Mouse (Mus musculus) olfactory bulb, adult 2 months (tissue): ENCODE results near the gene Mad2l2. TPM values are rescaled to one million over a fixed set of nuclear protein-coding genes. Genes with fewer than 3 reads are reported as not detected.

Source experiments
- H3K27ac ChIP-seq: fragments of 200-500 bp; 2 replicates; pipeline ENCODE4 v1.5.1; 2012; ENCODE audit warnings: low read depth, low read length; ENCODE audit not compliant: insufficient read depth
- H3K4me1 ChIP-seq: fragments of 200-500 bp; 2 replicates; pipeline ENCODE4 v1.6.1; 2012; ENCODE audit warnings: low read length; ENCODE audit not compliant: control insufficient read depth, insufficient read depth
- H3K4me3 ChIP-seq: fragments of 200-500 bp; 2 replicates; pipeline ENCODE4 v1.5.1; 2012; ENCODE audit warnings: mild to moderate bottlenecking, low read depth, low read length, moderate library complexity; ENCODE audit not compliant: insufficient read depth
- CTCF ChIP-seq: fragments of 200-500 bp; IDR thresholded peaks from 2 replicates; pipeline ENCODE4 v1.5.1; 2012; ENCODE audit warnings: low read depth, mild to moderate bottlenecking, low read length, moderate library complexity; ENCODE audit not compliant: insufficient read depth
- POLR2A ChIP-seq: fragments of 200-500 bp; IDR thresholded peaks from 2 replicates; pipeline ENCODE4 v1.6.1; 2012; ENCODE audit warnings: mild to moderate bottlenecking, low read depth, low read length, moderate library complexity; ENCODE audit not compliant: insufficient read depth
- WGBS: fragments of 180-500 bp; shearing (Covaris S2); methylation state at CpG from one replicate; pipeline ENCODE4 v1.1.7; 2018; 5-methylcytosine and 5-hydroxymethylcytosine counted together
- polyA plus RNA-seq: library from polyadenylated mRNA; stranded (reverse); fragments of >200 nt; gene quantifications from 2 replicates; pipeline ENCODE4 v1.2.4, GENCODE M21; 2012; ENCODE audit warnings: low replicate concordance; ENCODE audit not compliant: missing spikeins, insufficient read depth, insufficient read length

Gene Mad2l2
- polyA plus RNA-seq, 1 experiment = not detected

- peaks cover 11% of the 10 kb centered on the region for H3K4me1 ChIP-seq
- H3K27ac ChIP-seq = no peak overlapping the region
- WGBS = 20% methylated on average over 30 of the region's 30 CpGs
- TF ChIP-seq POLR2A = no peak
- TF ChIP-seq CTCF = no peak
- peak overlapping the region; percentile 56 for H3K4me3 ChIP-seq
Measured at GRCm38 (mm10) chr4:148087091-148087906, 42.9 kb upstream of the Mad2l2 start.

GRCm38 (mm10) chr4:148087907-148088527, 42.2 kb upstream of the Mad2l2 start, which contains the start of gene Agtrap:
TSS of gene Agtrap (minus strand) at chr4:148088031.
- 4% methylated on average over 34 of the region's 34 CpGs for WGBS
- Histone ChIP-seq H3K27ac (no peak within 1 kb of the TSS), H3K4me1 (peaks cover 11% of the 10 kb centered on the region), H3K4me3 (peak within 1 kb of the TSS; percentile 56)
- TF ChIP-seq CTCF (no peak), POLR2A (0 out of 2 replicates have a peak, but pooled peaks have one; percentile 27)

- 75% methylated on average over 4 of the region's 4 CpGs for WGBS
- no peak for TF ChIP-seq POLR2A
- no peak for TF ChIP-seq CTCF
- Histone ChIP-seq H3K4me3 (no peak overlapping the region), H3K4me1 (peaks cover 11% of the 10 kb centered on the region), H3K27ac (no peak overlapping the region)
Measured at GRCm38 (mm10) chr4:148089166-148089565, 41.0 kb upstream of the Mad2l2 start.

- TF ChIP-seq POLR2A (no peak), CTCF (no peak)
- 93% methylated on average over 1 of the region's 1 CpGs for WGBS
Measured at GRCm38 (mm10) chr4:148091181-148091580, 39.0 kb upstream of the Mad2l2 start.

GRCm38 (mm10) chr4:148092551-148093271, 37.5 kb upstream of the Mad2l2 start:
- Histone ChIP-seq H3K4me1 (peaks cover 4% of the 10 kb centered on the region), H3K4me3 (no peak overlapping the region), H3K27ac (no peak overlapping the region)
- WGBS = 93% methylated on average over 11 of the region's 11 CpGs
- TF ChIP-seq POLR2A (no peak), CTCF (no peak)

More at GRCm38 (mm10) chr4:148091181-148091580, 39.0 kb upstream of the Mad2l2 start:
- no peak overlapping the region for H3K4me3 ChIP-seq
- peaks cover 11% of the 10 kb centered on the region for H3K4me1 ChIP-seq
- no peak overlapping the region for H3K27ac ChIP-seq

GRCm38 (mm10) chr4:148094161-148094560, 36.0 kb upstream of the Mad2l2 start:
- WGBS = 69% methylated on average over 5 of the region's 5 CpGs
- no peak for TF ChIP-seq CTCF
- no peak for TF ChIP-seq POLR2A
- no peak overlapping the region for H3K27ac ChIP-seq
- H3K4me3 ChIP-seq = no peak overlapping the region
- H3K4me1 ChIP-seq = no peaks in the 10 kb centered on the region

- no peak for TF ChIP-seq POLR2A
- no peak for TF ChIP-seq CTCF
- H3K4me1 ChIP-seq = no peaks in the 10 kb centered on the region
- WGBS = 80% methylated on average over 4 of the region's 4 CpGs
- H3K4me3 ChIP-seq = no peak overlapping the region
- H3K27ac ChIP-seq = no peak overlapping the region
Measured at GRCm38 (mm10) chr4:148095081-148095480, 35.1 kb upstream of the Mad2l2 start.

GRCm38 (mm10) chr4:148097936-148098335, 32.2 kb upstream of the Mad2l2 start:
- TF ChIP-seq POLR2A (no peak), CTCF (no peak)
- H3K27ac ChIP-seq = no peak overlapping the region
- H3K4me1 ChIP-seq = peaks cover 4% of the 10 kb centered on the region
- H3K4me3 ChIP-seq = no peak overlapping the region
- 100% methylated on average over 2 of the region's 2 CpGs for WGBS
